Mouse (Mus musculus): ENCODE data around the gene Eif5. TPM values are rescaled to one million over a fixed set of nuclear protein-coding genes. Genes with fewer than 3 reads are reported as not detected.
"Not testable (repeated sequence)": the region's sequence is repeated elsewhere in the genome, so short reads cannot be mapped to it uniquely, and the experiment has no call there.

Eif5 gene
- total RNA-seq (2021), result 100 to 1,000 TPM; 243 to 251 TPM

GRCm38 (mm10) chr12:111537796-111538291, at the start of gene Eif5:
Gene Eif5 (plus strand): TSS chr12:111538016.
- intact Hi-C loops (cut with DNase I), result loop anchor here (2.0 kb wide), 1 partner anchor 37 kb away; the partner anchor contains the start of gene Mark3

DNA sequence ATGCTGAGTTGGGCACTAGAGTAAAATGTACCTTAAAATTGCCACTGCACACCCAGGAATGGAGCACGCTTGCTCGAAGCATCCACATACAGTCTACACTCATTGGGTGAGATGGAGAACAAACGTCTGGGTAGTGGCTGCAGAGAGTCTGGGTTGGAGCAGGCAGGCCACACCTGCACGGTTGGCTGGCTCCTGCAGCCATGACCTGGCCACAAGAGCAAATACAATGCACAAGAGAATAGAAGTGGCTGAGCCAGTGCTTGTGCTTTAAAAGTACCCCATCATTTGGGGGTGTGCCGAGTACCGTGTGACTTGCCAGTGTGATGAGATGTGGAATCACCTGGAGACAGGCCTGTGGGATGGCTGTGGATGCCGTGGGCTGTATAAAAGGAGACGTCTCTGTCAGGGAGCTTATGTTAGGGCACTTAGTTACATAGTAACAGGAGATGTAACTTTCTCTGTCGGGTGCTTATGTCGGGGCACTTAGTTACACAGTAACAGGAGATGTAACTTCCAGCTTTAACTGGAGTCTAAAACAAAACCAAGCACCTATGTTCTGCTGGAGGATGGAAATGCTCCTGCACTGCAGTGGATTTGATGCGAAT, 48.5 kb upstream of the Eif5 start:
- intact Hi-C loops (cut with DNase I), result no loop called here
- DNase-seq (ENCODE audit: low spot score in 2 of 2), result no peak

More at GRCm38 (mm10) chr12:111537796-111538291, at the start of gene Eif5:
- peak; percentile 100 for DNase-seq (ENCODE audit: low spot score in 2 of 2)

DNA sequence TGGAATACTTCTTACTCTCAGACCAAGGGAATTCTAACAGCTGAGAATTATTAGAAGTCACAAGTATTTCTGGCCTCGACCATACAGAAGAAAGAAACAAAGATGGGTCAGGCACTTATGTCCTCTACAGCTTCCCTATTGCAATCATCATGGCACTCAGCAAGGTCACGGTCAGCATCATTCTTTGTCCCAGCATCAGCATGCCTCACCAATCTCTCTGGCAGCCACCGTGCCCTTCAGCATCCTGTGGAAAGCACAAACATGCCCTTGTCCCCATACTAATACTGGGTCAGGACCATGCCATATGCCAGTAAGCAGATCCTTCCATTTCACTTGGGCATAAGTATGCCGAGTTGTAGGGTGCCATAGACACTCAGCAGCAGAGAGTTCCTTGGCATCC, 42.9 kb upstream of the Eif5 start:
- intact Hi-C loops (cut with DNase I), result no loop called here
- no peak for DNase-seq (ENCODE audit: low spot score in 2 of 2)

- intact Hi-C loops (cut with DNase I), result no loop called here
These were observed 40.7 kb upstream of the Eif5 start for GRCm38 (mm10) chr12:111497076-111497475.

GRCm38 (mm10) chr12:111499617-111500016, 38.2 kb upstream of the Eif5 start:
- DNase-seq (ENCODE audit: low spot score in 2 of 2), result peak in 1 of 2 experiments; percentile 15
- intact Hi-C loops (cut with DNase I), result no loop called here

More at GRCm38 (mm10) chr12:111497076-111497475, 40.7 kb upstream of the Eif5 start:
- no peak for DNase-seq (ENCODE audit: low spot score in 2 of 2)

DNA sequence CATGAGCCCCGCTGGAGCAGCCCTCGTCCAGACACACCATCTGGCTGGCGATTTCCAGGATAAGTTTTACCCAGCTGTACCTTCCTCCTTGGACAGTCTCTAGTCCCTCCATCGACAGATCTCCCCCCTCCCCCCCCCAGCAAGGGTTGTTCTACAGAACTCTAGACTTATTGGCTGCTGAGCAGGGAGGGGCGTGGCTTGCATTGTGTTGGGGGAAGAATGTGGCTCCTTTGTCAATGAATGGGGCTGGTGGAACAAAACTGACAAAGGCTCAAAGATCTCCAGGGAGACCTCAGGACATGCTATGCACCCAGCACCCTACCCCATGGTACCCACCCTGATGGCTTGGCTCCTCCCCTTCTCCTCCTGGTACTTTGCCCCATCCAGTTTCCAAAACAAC, 37.1 kb upstream of the Eif5 start:
- DNase-seq (ENCODE audit: low spot score in 2 of 2), result peak in 1 of 2 experiments; percentile 24
- intact Hi-C loops (cut with DNase I), result no loop called here

GRCm38 (mm10) chr12:111503063-111503567, 34.7 kb upstream of the Eif5 start:
- intact Hi-C loops (cut with DNase I), result no loop called here
- no peak for DNase-seq (ENCODE audit: low spot score in 2 of 2)

- intact Hi-C loops (cut with DNase I), result no loop called here
- DNase-seq (ENCODE audit: low spot score in 2 of 2), result no peak
These were observed 34.2 kb upstream of the Eif5 start for GRCm38 (mm10) chr12:111503571-111503970.

GRCm38 (mm10) chr12:111504904-111505303, 32.9 kb upstream of the Eif5 start:
- intact Hi-C loops (cut with DNase I), result loop anchor here (1.0 kb wide), 1 partner anchor 80 kb away; no protein-coding TSS in a partner anchor
- peak; percentile 95 to 98 for DNase-seq (ENCODE audit: low spot score in 2 of 2)

GRCm38 (mm10) chr12:111507001-111507400, 30.8 kb upstream of the Eif5 start:
- intact Hi-C loops (cut with DNase I), result no loop called here
- no peak for DNase-seq (ENCODE audit: low spot score in 2 of 2)

- no peak for DNase-seq (ENCODE audit: low spot score in 2 of 2)
- intact Hi-C loops (cut with DNase I), result no loop called here
These were observed 29.9 kb upstream of the Eif5 start for GRCm38 (mm10) chr12:111507962-111508361.

- DNase-seq (ENCODE audit: low spot score in 2 of 2); intact Hi-C loops (cut with DNase I): not testable (repeated sequence)
These were observed 29.4 kb upstream of the Eif5 start for GRCm38 (mm10) chr12:111508438-111508837.

DNA sequence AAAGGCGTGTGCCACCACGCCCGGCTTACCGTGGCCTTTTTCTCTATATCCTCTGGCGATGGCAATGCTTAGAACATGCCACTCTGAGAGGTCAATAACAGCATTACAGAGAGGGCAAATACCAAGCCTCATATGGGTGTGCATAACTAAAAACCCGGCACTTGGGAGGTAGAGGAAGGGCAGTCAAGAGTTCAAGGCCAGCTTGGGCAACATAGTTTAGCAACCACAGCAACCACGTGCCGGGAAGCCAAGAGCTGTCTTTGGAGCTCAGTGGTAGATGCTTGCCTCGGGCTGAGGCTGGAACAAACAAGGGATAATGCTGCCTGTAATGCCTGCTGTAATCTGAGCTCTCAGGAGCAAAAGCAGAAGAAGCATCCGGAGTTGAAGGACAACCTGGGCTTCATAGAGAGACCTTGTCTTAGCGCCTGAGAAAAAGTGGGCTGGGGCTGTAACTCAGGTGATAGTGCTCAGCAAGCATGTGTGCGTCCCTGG, 25.2 kb upstream of the Eif5 start:
- no peak for DNase-seq (ENCODE audit: low spot score in 2 of 2)
- intact Hi-C loops (cut with DNase I), result no loop called here

GRCm38 (mm10) chr12:111513673-111514072, 24.1 kb upstream of the Eif5 start:
- peak in 1 of 2 experiments; percentile 61 for DNase-seq (ENCODE audit: low spot score in 2 of 2)
- intact Hi-C loops (cut with DNase I), result no loop called here

- intact Hi-C loops (cut with DNase I), result no loop called here
- no peak for DNase-seq (ENCODE audit: low spot score in 2 of 2)
These were observed 23.5 kb upstream of the Eif5 start for GRCm38 (mm10) chr12:111514231-111514792.

DNA sequence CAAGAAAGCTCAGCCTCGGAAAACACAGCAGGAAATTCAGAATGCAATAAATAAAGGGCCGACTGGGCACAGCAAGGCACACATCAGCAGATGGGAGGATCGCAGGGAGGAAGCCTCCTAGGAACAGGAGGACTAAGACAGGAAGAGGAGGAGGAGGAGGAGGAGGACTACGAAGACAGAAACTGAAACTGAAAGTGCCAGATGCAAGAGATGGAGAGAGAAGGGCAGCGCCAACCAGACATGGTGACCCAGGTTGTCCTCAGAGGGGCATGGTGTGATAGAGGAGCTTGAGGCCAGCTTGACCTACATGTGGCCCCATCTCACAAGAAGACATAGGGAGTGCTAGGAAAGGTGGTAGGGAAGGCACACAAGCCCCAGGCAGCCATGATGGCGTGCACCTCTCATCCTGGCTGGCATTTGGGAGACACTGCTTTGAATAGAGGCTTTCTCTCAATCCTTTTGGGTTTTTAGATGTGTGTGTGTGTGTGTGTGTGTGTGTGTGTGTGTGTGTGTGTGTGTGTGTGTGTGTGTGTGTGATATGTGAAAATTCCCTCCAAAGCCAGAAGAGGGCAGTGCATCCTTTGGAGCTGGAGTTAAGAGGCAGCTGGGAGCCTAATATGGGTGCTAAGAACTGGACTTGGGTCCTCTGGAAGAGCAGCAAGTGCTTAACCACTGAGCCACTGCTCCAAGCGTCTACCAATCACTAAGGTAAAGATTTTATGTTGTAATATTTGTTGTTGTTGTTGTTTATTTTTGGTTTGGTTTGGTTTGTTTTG, 22.8 kb upstream of the Eif5 start:
- no peak for DNase-seq (ENCODE audit: low spot score in 2 of 2)
- intact Hi-C loops (cut with DNase I), result no loop called here

DNA sequence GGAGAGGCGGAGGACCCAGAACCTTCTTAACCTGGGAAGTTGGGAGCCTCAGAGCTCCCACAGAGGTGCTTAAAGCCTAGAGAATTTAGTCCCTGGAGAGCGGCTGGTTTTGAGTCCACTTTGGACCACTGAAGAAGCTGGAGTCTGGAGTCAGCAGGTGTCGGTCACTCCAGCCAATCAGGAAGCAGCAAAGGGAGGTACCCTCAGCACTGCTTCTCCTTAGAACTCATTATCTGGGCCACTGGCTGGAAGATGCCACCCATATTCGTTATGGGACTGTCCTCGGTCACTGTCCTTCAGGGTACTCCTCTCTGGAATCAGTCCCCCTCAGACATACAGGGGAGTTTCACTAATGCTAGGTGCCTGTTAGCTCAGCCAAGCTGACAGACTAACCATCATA, 21.9 kb upstream of the Eif5 start:
- intact Hi-C loops (cut with DNase I), result no loop called here
- no peak for DNase-seq (ENCODE audit: low spot score in 2 of 2)

- intact Hi-C loops (cut with DNase I), result no loop called here
These were observed 21.0 kb upstream of the Eif5 start for GRCm38 (mm10) chr12:111516826-111517225.

GRCm38 (mm10) chr12:111517901-111518300, 19.9 kb upstream of the Eif5 start:
- intact Hi-C loops (cut with DNase I), result no loop called here
- DNase-seq (ENCODE audit: low spot score in 2 of 2), result no peak

More at GRCm38 (mm10) chr12:111516826-111517225, 21.0 kb upstream of the Eif5 start:
- peak in 1 of 2 experiments; percentile 74 for DNase-seq (ENCODE audit: low spot score in 2 of 2)

DNA sequence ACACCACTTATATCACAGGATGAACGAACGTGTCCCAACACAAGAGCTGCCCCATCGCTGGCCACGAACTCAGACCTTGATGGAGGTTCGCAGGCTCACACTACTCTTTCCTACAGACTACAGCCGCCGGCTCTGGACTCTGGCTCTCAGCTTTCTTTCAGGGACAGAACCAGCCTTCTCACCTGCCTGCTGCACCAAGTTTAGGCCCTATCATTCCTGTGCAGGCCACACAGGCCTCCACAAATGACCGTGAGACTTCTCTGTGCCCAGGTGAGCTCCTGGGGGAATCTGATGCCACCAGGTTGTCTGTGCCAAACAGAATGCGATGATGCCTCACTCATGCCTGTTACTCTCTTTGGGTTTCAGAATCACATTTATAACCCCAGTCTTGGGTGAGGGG, 19.4 kb upstream of the Eif5 start:
- intact Hi-C loops (cut with DNase I), result no loop called here
- DNase-seq (ENCODE audit: low spot score in 2 of 2), result no peak

Measured in left cerebral cortex, postnatal 25 days (tissue).